Mouse (Mus musculus): Measurements from ENCODE around the gene Mmp20. TPM values are rescaled to one million over a fixed set of nuclear protein-coding genes. Genes with fewer than 3 reads are reported as not detected.

The Mmp20 gene
- polyA plus RNA-seq (2015; fragmentation: Nextera tagmentation; extraction: Ambion mirVana), result not detected in 2 replicates

DNA sequence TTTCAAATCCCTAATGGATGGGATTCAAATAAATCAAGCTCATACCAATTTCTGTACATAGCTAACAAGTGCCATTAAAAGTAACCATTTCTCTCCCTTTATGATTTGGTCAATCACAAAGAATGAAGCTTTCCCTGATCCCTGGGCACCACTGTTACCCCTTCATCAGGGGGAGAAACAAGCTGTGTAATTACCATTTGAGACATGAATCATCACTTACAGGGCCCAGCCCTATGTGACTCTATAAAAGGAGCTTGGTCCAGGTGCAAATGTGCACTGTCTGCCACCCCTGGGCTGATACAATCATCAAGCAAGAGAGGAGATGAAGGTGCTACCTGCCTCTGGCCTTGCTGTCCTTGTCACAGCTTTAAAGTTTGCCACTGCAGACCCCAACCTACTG is at the start of gene Mmp20:
TSS of gene Mmp20 (plus strand) at position 301 of the 400 bp plus-strand sequence.
- no peak within 1 kb of the TSS for H3K4me2 ChIP-seq
- ATAC-seq (ENCODE audit: extremely low read depth, insufficient number of reproducible peaks, low FRiP score, low TSS enrichment), result no peak

DNA sequence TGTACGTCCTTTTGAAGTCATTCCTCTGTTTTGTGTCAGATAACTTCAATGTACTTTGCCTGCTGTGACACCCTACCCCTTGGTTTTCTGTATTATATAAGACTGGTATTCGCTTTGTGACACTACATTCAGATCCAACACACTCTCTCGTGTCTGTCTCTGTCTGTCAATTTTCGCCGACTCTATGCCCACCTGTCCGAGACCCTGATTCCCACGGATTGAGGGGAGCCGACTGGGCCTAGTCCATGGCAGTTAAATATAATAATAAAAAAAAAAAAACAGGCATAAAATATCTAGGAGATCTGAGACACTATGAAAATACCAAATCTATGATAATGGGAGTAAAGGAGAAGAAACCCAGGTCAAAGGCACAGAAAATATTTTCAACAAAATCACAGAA is 38.0 kb upstream of the Mmp20 start:
- Histone ChIP-seq H3K4me2 (no peak overlapping the region), H3K36me3 (no peaks in the 10 kb centered on the region), H3K9ac (no peak overlapping the region), H3K4me1 (no peaks in the 10 kb centered on the region), H3K27me3 (replicated peaks) (no peaks in the 10 kb centered on the region), H3K9me3 (no peaks in the 10 kb centered on the region), H3K27ac (replicated peaks) (no peak overlapping the region), H3K4me3 (no peak overlapping the region)
- no peak for ATAC-seq (ENCODE audit: extremely low read depth, insufficient number of reproducible peaks, low FRiP score, low TSS enrichment)
- 56% methylated on average over 8 of the region's 8 CpGs for WGBS

More for the DNA sequence above, at the start of gene Mmp20:
- no peaks in the 10 kb centered on the region for H3K9me3 ChIP-seq
- H3K4me3 ChIP-seq, result no peak within 1 kb of the TSS
- H3K4me1 ChIP-seq, result no peaks in the 10 kb centered on the region
- H3K36me3 ChIP-seq, result no peaks in the 10 kb centered on the region
- no peak within 1 kb of the TSS for H3K27ac ChIP-seq (replicated peaks)
- H3K27me3 ChIP-seq (replicated peaks), result no peaks in the 10 kb centered on the region
- H3K9ac ChIP-seq, result no peak within 1 kb of the TSS

- Histone ChIP-seq H3K27me3 (replicated peaks) (no peaks in the 10 kb centered on the region), H3K27ac (replicated peaks) (no peak overlapping the region), H3K4me3 (no peak overlapping the region), H3K4me2 (no peak overlapping the region), H3K36me3 (no peaks in the 10 kb centered on the region), H3K4me1 (no peaks in the 10 kb centered on the region), H3K9ac (no peak overlapping the region), H3K9me3 (no peaks in the 10 kb centered on the region)
- 84% methylated on average over 3 of the region's 3 CpGs for WGBS
- ATAC-seq (ENCODE audit: extremely low read depth, insufficient number of reproducible peaks, low FRiP score, low TSS enrichment), result no peak
These were observed 34.7 kb upstream of the Mmp20 start for GRCm38 (mm10) chr9:7593272-7593812.

- peak overlapping the region; percentile 52 for H3K4me3 ChIP-seq
- H3K36me3 ChIP-seq, result no peaks in the 10 kb centered on the region
- peak; percentile 58 for ATAC-seq (ENCODE audit: extremely low read depth, insufficient number of reproducible peaks, low FRiP score, low TSS enrichment)
- H3K4me2 ChIP-seq, result peak overlapping the region; percentile 71
- H3K27me3 ChIP-seq (replicated peaks), result no peaks in the 10 kb centered on the region
- no peak overlapping the region for H3K27ac ChIP-seq (replicated peaks)
- H3K9ac ChIP-seq, result peak overlapping the region; percentile 78
- H3K4me1 ChIP-seq, result no peaks in the 10 kb centered on the region
- 11% methylated on average over 6 of the region's 6 CpGs for WGBS
- no peaks in the 10 kb centered on the region for H3K9me3 ChIP-seq
These were observed 33.1 kb upstream of the Mmp20 start for GRCm38 (mm10) chr9:7594816-7595540.

DNA sequence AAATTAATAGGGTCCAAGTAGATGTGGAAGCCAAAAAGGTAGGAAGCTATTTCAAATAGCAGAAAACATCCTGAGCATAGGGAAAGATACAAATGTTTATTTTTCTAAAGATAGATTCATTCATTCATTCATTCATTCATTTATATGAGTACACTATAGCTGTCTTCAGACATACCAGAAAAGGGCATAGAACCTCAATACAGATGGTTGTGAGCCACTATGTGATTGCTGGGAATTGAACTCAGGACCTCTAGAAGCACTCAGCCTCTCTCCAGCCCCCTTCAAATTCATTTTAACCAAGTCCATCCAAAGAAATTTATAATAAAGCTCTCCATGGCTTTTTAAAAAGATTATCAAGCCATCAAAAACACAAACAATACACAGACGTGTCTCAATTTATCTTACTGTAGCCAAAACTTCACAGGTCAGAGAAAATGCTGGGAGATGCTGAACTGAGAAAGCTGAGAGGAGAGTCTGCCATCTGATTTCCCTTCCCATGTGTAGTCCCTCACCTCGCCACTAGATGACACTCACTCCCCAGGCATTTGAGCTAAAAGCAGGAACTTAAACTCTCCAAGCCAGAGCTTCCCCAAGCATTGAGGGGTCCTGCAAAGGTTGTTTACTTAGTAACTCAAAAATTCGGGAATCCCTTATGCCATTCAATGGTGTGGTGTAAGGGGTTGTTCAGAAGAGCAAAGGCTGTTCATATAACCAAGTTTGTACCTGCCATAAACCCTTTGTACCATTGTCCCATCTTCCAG is 24.9 kb upstream of the Mmp20 start:
- ATAC-seq (ENCODE audit: extremely low read depth, insufficient number of reproducible peaks, low FRiP score, low TSS enrichment), result no peak
- Histone ChIP-seq H3K4me2 (no peak overlapping the region), H3K4me3 (no peak overlapping the region), H3K9me3 (no peaks in the 10 kb centered on the region), H3K36me3 (no peaks in the 10 kb centered on the region), H3K9ac (no peak overlapping the region), H3K27me3 (replicated peaks) (no peaks in the 10 kb centered on the region), H3K4me1 (no peaks in the 10 kb centered on the region), H3K27ac (replicated peaks) (no peak overlapping the region)
- 2% methylated on average over 3 of the region's 3 CpGs for WGBS

DNA sequence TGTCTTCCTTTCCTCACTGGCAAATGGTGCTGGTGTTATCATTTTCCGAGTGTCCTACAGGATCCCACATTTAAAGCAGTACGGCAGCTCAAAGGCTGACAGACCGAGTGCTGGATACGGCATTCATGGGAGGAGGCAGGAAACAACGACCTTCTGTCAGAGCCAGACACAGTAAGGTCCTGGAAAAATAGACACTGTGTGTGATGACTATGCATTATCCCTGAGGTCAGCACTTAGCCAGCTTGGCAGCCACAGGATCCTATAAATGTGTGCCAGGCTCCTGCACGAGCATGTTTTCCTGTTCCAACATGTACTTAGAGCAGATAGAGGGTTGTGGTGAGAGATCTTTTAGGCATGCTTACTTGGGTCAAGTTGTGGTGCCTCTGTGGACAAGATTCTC is 24.0 kb upstream of the Mmp20 start:
- H3K27me3 ChIP-seq (replicated peaks), result no peaks in the 10 kb centered on the region
- H3K36me3 ChIP-seq, result no peaks in the 10 kb centered on the region
- no peaks in the 10 kb centered on the region for H3K9me3 ChIP-seq
- WGBS, result 57% methylated on average over 6 of the region's 6 CpGs
- no peak for ATAC-seq (ENCODE audit: extremely low read depth, insufficient number of reproducible peaks, low FRiP score, low TSS enrichment)
- no peak overlapping the region for H3K4me2 ChIP-seq
- H3K9ac ChIP-seq, result no peak overlapping the region
- no peak overlapping the region for H3K27ac ChIP-seq (replicated peaks)
- H3K4me1 ChIP-seq, result no peaks in the 10 kb centered on the region
- H3K4me3 ChIP-seq, result no peak overlapping the region

GRCm38 (mm10) chr9:7605638-7606037 is 22.4 kb upstream of the Mmp20 start:
- Histone ChIP-seq H3K36me3 (no peaks in the 10 kb centered on the region), H3K27me3 (replicated peaks) (no peaks in the 10 kb centered on the region), H3K4me3 (no peak overlapping the region), H3K4me1 (no peaks in the 10 kb centered on the region), H3K27ac (replicated peaks) (no peak overlapping the region), H3K9me3 (peaks cover 5% of the 10 kb centered on the region; the same call in 1 of the 2 replicates), H3K9ac (no peak overlapping the region), H3K4me2 (no peak overlapping the region)
- ATAC-seq (ENCODE audit: extremely low read depth, insufficient number of reproducible peaks, low FRiP score, low TSS enrichment), result no peak
- WGBS, result 82% methylated on average over 12 of the region's 12 CpGs

GRCm38 (mm10) chr9:7622582-7622981 is 5.4 kb upstream of the Mmp20 start:
- Histone ChIP-seq H3K4me2 (no peak overlapping the region), H3K9me3 (no peaks in the 10 kb centered on the region), H3K9ac (no peak overlapping the region), H3K4me3 (no peak overlapping the region), H3K36me3 (no peaks in the 10 kb centered on the region), H3K27me3 (replicated peaks) (no peaks in the 10 kb centered on the region), H3K4me1 (no peaks in the 10 kb centered on the region), H3K27ac (replicated peaks) (no peak overlapping the region)
- WGBS, result 65% methylated on average over 3 of the region's 3 CpGs
- ATAC-seq (ENCODE audit: extremely low read depth, insufficient number of reproducible peaks, low FRiP score, low TSS enrichment), result no peak

- Histone ChIP-seq H3K27ac (replicated peaks) (no peak overlapping the region), H3K4me1 (no peaks in the 10 kb centered on the region), H3K4me3 (no peak overlapping the region), H3K9me3 (no peaks in the 10 kb centered on the region), H3K4me2 (no peak overlapping the region), H3K36me3 (no peaks in the 10 kb centered on the region), H3K27me3 (replicated peaks) (no peaks in the 10 kb centered on the region), H3K9ac (no peak overlapping the region)
- ATAC-seq (ENCODE audit: extremely low read depth, insufficient number of reproducible peaks, low FRiP score, low TSS enrichment), result no peak
- WGBS, result 47% methylated on average over 5 of the region's 5 CpGs
These were observed 5.9 kb downstream of the Mmp20 start for GRCm38 (mm10) chr9:7633936-7634335.

DNA sequence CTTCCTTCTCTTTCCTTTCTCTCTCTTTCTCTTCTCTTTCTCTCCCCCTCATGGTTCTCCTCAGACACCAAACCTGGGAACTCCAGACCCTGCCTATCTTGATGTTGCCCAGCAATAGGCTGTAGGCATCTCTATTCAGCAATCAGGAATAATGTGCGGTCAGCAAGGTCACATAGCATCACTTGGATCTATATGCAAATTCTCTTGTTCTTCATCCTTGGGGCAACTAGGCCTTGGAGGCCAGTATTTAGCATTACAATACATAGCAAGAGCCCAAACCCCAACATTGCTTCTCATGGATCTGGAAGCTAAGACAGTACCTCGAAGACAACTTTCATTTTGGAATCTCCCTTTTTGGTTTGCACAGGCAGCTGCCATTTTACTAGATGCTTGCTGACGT is 19.9 kb downstream of the Mmp20 start:
- no peak for ATAC-seq (ENCODE audit: extremely low read depth, insufficient number of reproducible peaks, low FRiP score, low TSS enrichment)
- Histone ChIP-seq H3K27ac (replicated peaks) (no peak overlapping the region), H3K4me2 (no peak overlapping the region), H3K9ac (no peak overlapping the region), H3K4me3 (no peak overlapping the region), H3K9me3 (no peaks in the 10 kb centered on the region), H3K4me1 (no peaks in the 10 kb centered on the region), H3K27me3 (replicated peaks) (no peaks in the 10 kb centered on the region), H3K36me3 (no peaks in the 10 kb centered on the region)
- WGBS, result 74% methylated on average over 3 of the region's 3 CpGs

- H3K4me2 ChIP-seq, result no peak overlapping the region
- WGBS, result 67% methylated on average over 5 of the region's 5 CpGs
These were observed 22.6 kb downstream of the Mmp20 start for GRCm38 (mm10) chr9:7650397-7651180.

More at GRCm38 (mm10) chr9:7650397-7651180, 22.6 kb downstream of the Mmp20 start:
- H3K4me1 ChIP-seq, result no peaks in the 10 kb centered on the region
- H3K9me3 ChIP-seq, result no peaks in the 10 kb centered on the region
- H3K27me3 ChIP-seq (replicated peaks), result no peaks in the 10 kb centered on the region
- no peaks in the 10 kb centered on the region for H3K36me3 ChIP-seq
- no peak for ATAC-seq (ENCODE audit: extremely low read depth, insufficient number of reproducible peaks, low FRiP score, low TSS enrichment)
- no peak overlapping the region for H3K27ac ChIP-seq (replicated peaks)
- no peak overlapping the region for H3K4me3 ChIP-seq
- H3K9ac ChIP-seq, result no peak overlapping the region
